Mouse (Mus musculus) testis, adult 2 months (tissue): ENCODE measurements around the gene Psma4. TPM values are rescaled to one million over a fixed set of nuclear protein-coding genes. Genes with fewer than 3 reads are reported as not detected.

Experiments
- H3K27ac ChIP-seq: fragments of 200-500 bp; 2 replicates; pipeline ENCODE4 v1.5.1; 2012; ENCODE audit warnings: low read depth, low read length; ENCODE audit not compliant: control insufficient read depth, insufficient read depth
- H3K27me3 ChIP-seq: fragments of 200-500 bp; 2 replicates; pipeline ENCODE4 v1.6.1; 2012; ENCODE audit warnings: mild to moderate bottlenecking, low read length, moderate library complexity; ENCODE audit not compliant: control insufficient read depth, insufficient read depth
- H3K36me3 ChIP-seq: fragments of 200-500 bp; 2 replicates; pipeline ENCODE4 v1.6.1; 2012; ENCODE audit warnings: mild to moderate bottlenecking, low read length; ENCODE audit not compliant: control insufficient read depth, insufficient read depth
- H3K4me1 ChIP-seq: fragments of 200-500 bp; 2 replicates; pipeline ENCODE4 v1.6.1; 2012; ENCODE audit warnings: low read length; ENCODE audit not compliant: control insufficient read depth, insufficient read depth
- H3K4me3 ChIP-seq: fragments of 200-500 bp; 2 replicates; pipeline ENCODE4 v1.5.1; 2012; ENCODE audit warnings: low read depth, mild to moderate bottlenecking, low read length, moderate library complexity, mixed read lengths; ENCODE audit not compliant: control insufficient read depth
- CTCF ChIP-seq: fragments of 200-500 bp; IDR thresholded peaks from 2 replicates; pipeline ENCODE4 v1.5.1; 2012; ENCODE audit warnings: low read depth, mild to moderate bottlenecking, inconsistent platforms, low read length, moderate library complexity; ENCODE audit not compliant: control insufficient read depth, insufficient read depth, insufficient replicate concordance
- POLR2A ChIP-seq: fragments of 200-500 bp; IDR thresholded peaks from 2 replicates; pipeline ENCODE4 v1.6.1; 2012; ENCODE audit warnings: low read depth, mild to moderate bottlenecking, inconsistent platforms, low read length, moderate library complexity; ENCODE audit not compliant: control insufficient read depth
- polyA plus RNA-seq: library from polyadenylated mRNA; depleted of rRNA; stranded (reverse); fragments of >200 nt; gene quantifications from 2 replicates; pipeline ENCODE4 v1.2.3, GENCODE M21; 2012; rRNA removed

The Psma4 gene
- polyA plus RNA-seq: 56.6 and 80.4 TPM in 2 replicates

DNA sequence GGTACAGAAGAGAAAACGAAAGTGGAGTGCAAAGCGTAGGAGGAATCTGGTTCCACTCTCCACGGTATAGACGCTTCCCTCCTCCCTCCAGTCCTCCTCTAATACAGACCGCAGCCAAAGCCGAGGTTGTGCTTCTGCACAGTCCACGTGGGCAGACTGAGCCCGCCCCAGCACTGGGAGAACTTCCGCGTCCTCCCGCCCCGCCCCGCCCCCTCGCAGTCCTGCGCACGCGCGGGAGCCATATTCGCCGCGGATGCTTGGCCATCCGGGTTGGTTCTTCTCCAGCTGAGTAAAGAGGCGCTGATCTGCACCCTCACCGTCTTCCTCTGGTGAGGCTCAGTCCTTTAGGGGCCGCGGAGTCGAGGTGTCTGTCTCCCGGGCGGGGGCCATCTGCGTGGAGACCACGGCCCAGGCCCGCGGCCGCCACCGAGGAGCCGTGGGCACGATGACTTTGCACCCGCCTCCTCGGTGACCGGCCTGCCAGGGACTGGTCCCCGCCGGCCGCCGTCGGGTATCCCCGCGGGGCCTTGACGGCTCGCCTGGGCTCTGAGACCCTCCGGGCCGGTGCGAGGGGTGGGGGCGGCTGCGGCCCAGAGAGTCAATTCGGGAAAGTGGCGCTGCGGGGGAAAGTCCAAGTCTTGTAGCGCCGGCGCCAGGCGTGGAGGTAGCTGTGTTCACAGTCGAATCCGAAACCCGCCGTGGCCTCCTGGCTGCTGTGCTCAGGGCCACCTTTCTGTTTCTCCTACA is at the start of gene Psma4, which contains the start of gene AY074887:
Psma4 (plus strand) TSS at position 216 of the 747 bp plus-strand sequence.
AY074887 (minus strand) TSS at position 424 of the 747 bp plus-strand sequence.
- Histone ChIP-seq H3K36me3 (no peaks in the 10 kb centered on the region; the same call in none of the 2 replicates), H3K4me3 (peak within 1 kb of the TSS; percentile 92), H3K4me1 (no peaks in the 10 kb centered on the region), H3K27ac (peak within 1 kb of the TSS; percentile 92), H3K27me3 (no peaks in the 10 kb centered on the region)
- TF ChIP-seq CTCF (no peak), POLR2A (peak; percentile 84)

DNA sequence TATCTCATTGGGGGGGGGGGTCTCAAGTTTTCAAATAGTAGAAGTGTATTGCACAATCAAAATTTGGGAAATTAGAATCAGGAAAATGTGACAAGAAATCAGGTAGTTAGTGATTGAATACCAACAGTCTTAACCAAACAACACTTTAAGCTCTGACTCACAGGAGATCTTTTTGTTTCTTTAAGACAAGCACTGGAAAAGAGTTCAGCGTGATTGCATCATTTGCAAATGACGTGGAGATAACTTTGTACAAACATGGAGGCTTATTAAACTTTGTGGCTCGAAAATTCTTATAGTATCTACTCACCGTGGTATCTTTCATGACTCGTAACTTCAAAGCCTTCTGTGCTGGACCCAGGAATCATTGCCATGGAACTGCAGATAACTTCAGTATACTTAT is 41.1 kb upstream of the Psma4 start:
- Histone ChIP-seq H3K27me3 (no peaks in the 10 kb centered on the region), H3K27ac (no peak overlapping the region), H3K4me3 (no peak overlapping the region), H3K36me3 (no peaks in the 10 kb centered on the region; the same call in 1 of the 2 replicates), H3K4me1 (no peaks in the 10 kb centered on the region)
- TF ChIP-seq POLR2A (no peak), CTCF (no peak)

- Histone ChIP-seq H3K4me1 (peaks cover 5% of the 10 kb centered on the region), H3K27ac (no peak overlapping the region), H3K27me3 (no peaks in the 10 kb centered on the region), H3K36me3 (no peaks in the 10 kb centered on the region), H3K4me3 (no peak overlapping the region)
- no peak for TF ChIP-seq CTCF
- TF ChIP-seq POLR2A: no peak
Measured at GRCm38 (mm10) chr9:54915576-54915975, 35.0 kb upstream of the Psma4 start.

DNA sequence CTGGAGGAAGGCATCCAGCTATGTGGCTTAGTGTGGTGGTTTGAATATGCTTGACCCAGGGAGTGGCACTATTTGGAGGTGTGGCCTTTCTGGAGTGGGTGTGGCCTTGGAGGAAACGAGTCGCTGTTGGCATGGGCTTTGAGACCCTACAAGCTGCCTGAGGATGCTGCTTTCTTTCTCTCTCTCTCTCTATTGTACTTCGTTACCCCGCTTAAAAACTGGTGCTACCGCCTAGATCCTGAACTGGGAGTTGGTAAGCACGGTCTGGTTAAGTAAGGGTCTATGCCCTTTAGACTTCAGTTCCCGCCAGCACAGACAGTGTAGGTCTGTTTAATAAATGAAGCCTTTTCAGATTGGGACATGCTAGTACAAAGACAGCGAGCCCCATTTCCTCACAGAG is 34.2 kb upstream of the Psma4 start:
- Histone ChIP-seq H3K4me1 (peaks cover 5% of the 10 kb centered on the region), H3K4me3 (peak overlapping the region; percentile 90; the same call in 1 of the 2 replicates), H3K36me3 (no peaks in the 10 kb centered on the region), H3K27me3 (no peaks in the 10 kb centered on the region), H3K27ac (no peak overlapping the region)
- TF ChIP-seq CTCF: no peak
- no peak for TF ChIP-seq POLR2A

GRCm38 (mm10) chr9:54917010-54917677 is 33.4 kb upstream of the Psma4 start, which contains the start of gene Hykk:
Gene Hykk (plus strand): TSS chr9:54917283.
- Histone ChIP-seq H3K27me3 (no peaks in the 10 kb centered on the region), H3K4me1 (peaks cover 5% of the 10 kb centered on the region), H3K36me3 (no peaks in the 10 kb centered on the region), H3K4me3 (peak within 1 kb of the TSS; percentile 90), H3K27ac (0 out of 2 replicates have a peak within 1 kb of the TSS, but pooled peaks have one; percentile 9)
- TF ChIP-seq POLR2A (peak; percentile 29; the same call in 1 of the 2 replicates), CTCF (no peak)

DNA sequence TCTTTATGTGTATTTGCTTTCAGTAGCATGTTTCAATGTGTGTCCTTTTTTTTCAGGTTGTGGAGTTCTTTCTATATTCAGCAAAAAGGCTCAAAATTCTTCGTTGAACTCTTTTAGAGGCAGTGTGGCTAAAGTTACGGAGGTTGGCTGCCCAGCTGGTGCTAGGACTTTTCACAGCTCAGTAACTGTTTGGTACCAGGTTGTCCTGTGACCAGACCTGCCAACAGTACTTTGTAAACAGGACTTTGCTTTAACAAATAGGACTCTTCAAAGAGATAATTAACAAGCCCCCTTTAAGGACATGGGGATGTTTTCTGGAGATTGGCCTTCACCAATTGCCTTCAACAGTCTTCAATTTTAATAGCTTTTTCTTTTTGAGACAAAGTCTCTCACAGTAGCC is 32.4 kb upstream of the Psma4 start:
- TF ChIP-seq POLR2A: no peak
- no peak for TF ChIP-seq CTCF
- H3K4me1 ChIP-seq: peaks cover 5% of the 10 kb centered on the region
- H3K27me3 ChIP-seq: no peaks in the 10 kb centered on the region
- H3K4me3 ChIP-seq: no peak overlapping the region
- no peak overlapping the region for H3K27ac ChIP-seq
- H3K36me3 ChIP-seq: no peaks in the 10 kb centered on the region

DNA sequence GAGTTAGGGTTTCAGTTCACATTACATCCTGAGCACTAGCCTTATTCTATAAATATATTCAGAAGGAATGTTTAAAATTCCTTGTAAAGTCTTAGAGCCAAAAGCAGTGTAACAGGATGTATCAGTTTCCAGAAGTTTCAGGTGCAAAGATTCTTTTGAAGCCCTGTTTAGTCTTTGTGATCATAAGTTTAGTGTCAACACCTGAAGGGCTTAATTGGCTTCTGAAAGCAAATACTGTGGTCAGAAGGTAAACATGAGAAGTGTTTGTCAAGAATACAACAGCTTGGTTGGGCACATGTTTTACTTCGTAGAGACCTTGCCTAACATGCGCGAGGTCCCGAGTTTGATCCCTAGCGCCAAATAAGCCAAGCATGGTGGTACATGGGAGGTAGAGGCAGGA is 31.8 kb upstream of the Psma4 start:
- Histone ChIP-seq H3K36me3 (no peaks in the 10 kb centered on the region), H3K4me1 (peaks cover 5% of the 10 kb centered on the region), H3K4me3 (no peak overlapping the region), H3K27me3 (no peaks in the 10 kb centered on the region), H3K27ac (no peak overlapping the region)
- no peak for TF ChIP-seq CTCF
- TF ChIP-seq POLR2A: no peak
